Mouse (Mus musculus) CD8-positive naive resting alpha-beta T cell, adult 2 months (primary cell): Measurements from ENCODE around the gene Med11.

ENCODE experiments used
- DNase-seq, 2 experiments: peaks; one replicate each; pipeline ENCODE4 v3.0.0; 2022; ENCODE audit warnings: low read depth in 2 of 2, low spot score in 2 of 2

Gene Med11

DNA sequence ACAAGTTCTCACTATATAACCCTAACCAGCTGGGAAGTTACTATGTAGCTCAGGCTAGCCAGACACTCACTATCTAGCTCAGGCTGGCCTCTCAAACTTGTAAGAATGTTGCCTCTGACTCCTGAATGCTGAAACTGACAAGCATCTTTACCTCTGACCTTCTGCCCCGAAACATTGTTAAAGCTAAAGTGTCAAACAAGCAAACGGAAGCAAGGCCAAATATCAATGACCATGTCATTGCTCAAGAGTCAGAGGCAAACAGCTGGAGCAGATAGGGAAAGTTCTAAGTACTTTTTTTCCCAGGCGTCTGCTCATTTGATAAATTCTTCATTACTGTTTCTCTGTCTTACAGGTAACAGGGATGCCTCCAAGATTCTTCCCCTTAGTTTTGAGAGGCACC, 50.3 kb downstream of the Med11 start:
- no peak for DNase-seq
